Mouse (Mus musculus) liver, embryonic 14.5 days (tissue): ENCODE results near the gene R3hdm1. TPM values are rescaled to one million over a fixed set of nuclear protein-coding genes. Genes with fewer than 3 reads are reported as not detected.

Experiments used
- ATAC-seq: fragments of 200-750 bp; cut with Nextera tagmentation; 2 replicates; pipeline ENCODE4 v1.8.0; 2017; ENCODE audit warnings: moderate number of reproducible peaks, mild to moderate bottlenecking, moderate library complexity; ENCODE audit not compliant: insufficient read depth
- DNase-seq, 3 experiments: peaks; one replicate each; pipeline ENCODE4 v3.0.0-alpha.2; 2012 to 2013; ENCODE audit warnings: low read depth in 3 of 3, low spot score in 3 of 3
- H3K27ac ChIP-seq: fragments of 300-500 bp; sonication (generic); 2 replicates; pipeline ENCODE4 v1.5.1; 2014; ENCODE audit warnings: moderate library complexity, mild to moderate bottlenecking, control low read depth, inconsistent platforms
- H3K27me3 ChIP-seq: fragments of 300-500 bp; sonication (generic); 2 replicates; pipeline ENCODE4 v1.6.1; 2014; ENCODE audit warnings: mild to moderate bottlenecking, low read length, moderate library complexity; ENCODE audit not compliant: control insufficient read depth, insufficient read depth
- H3K36me3 ChIP-seq: fragments of 300-500 bp; sonication (generic); replicated peaks from 2 replicates; pipeline ENCODE4 v1.6.1; 2014; ENCODE audit warnings: low read depth; ENCODE audit not compliant: control insufficient read depth, insufficient read depth
- H3K4me1 ChIP-seq, 2 experiments: fragments of 200-500 bp in 1 of 2; fragments of 300-500 bp in 1 of 2; sonication (generic) in 1 of 2; replicated peaks; 2 replicates each; pipeline ENCODE4 v1.6.1; 2012 to 2014; ENCODE audit warnings: antibody characterized with exemption in 1 of 2, inconsistent platforms in 1 of 2, low read length in 1 of 2; ENCODE audit not compliant: control insufficient read depth in 2 of 2, insufficient read depth in 2 of 2
- H3K4me2 ChIP-seq: fragments of 300-500 bp; sonication (generic); 2 replicates; pipeline ENCODE4 v1.6.1; 2014; ENCODE audit warnings: low read depth, mild to moderate bottlenecking, control low read depth, moderate library complexity
- H3K4me3 ChIP-seq, 2 experiments: fragments of 200-500 bp in 1 of 2; fragments of 300-500 bp in 1 of 2; sonication (generic) in 1 of 2; 2 replicates each; pipeline ENCODE4 v1.5.1; 2012 to 2014; ENCODE audit warnings: low read depth in 2 of 2, low read length in 2 of 2, mild to moderate bottlenecking in 2 of 2, control low read depth in 1 of 2, inconsistent platforms in 1 of 2, moderate library complexity in 1 of 2; ENCODE audit not compliant: insufficient read depth in 1 of 2
- H3K9ac ChIP-seq: fragments of 300-500 bp; sonication (generic); replicated peaks from 2 replicates; pipeline ENCODE4 v1.6.1; 2014; ENCODE audit warnings: mild to moderate bottlenecking, control low read depth, moderate library complexity
- H3K9me3 ChIP-seq: fragments of 300-500 bp; sonication (generic); 2 replicates; pipeline ENCODE4 v1.6.1; 2016; ENCODE audit warnings: low read length, mixed read lengths; ENCODE audit not compliant: control insufficient read depth
- CTCF ChIP-seq: IDR thresholded peaks from 2 replicates; pipeline ENCODE4 v1.5.1; 2016; ENCODE audit warnings: antibody characterized with exemption, low read depth, control low read depth
- EP300 ChIP-seq: IDR thresholded peaks from 2 replicates; pipeline ENCODE4 v1.6.1; 2016; ENCODE audit warnings: antibody characterized with exemption, low read depth
- WGBS: fragments of 180-500 bp; shearing (Covaris S2); extraction: QIAGEN DNeasy Blood & Tissue Kit; methylation state at CpG from one replicate; pipeline ENCODE4 v1.1.7; 2014; ENCODE audit not compliant: insufficient replicate concordance; 5-methylcytosine and 5-hydroxymethylcytosine counted together
- polyA plus RNA-seq, 2 experiments: library from polyadenylated mRNA; depleted of rRNA in 1 of 2; stranded (reverse) in 1 of 2; unstranded in 1 of 2; fragments of >200 nt; fragmentation: Nextera tagmentation in 1 of 2; extraction: Ambion mirVana in 1 of 2; gene quantifications; 2 replicates each; pipeline versions ENCODE4 v1.2.1 to v1.2.3; 2012 to 2014

Gene R3hdm1
- polyA plus RNA-seq, 2 experiments = 20.3 to 32.6 TPM

DNA sequence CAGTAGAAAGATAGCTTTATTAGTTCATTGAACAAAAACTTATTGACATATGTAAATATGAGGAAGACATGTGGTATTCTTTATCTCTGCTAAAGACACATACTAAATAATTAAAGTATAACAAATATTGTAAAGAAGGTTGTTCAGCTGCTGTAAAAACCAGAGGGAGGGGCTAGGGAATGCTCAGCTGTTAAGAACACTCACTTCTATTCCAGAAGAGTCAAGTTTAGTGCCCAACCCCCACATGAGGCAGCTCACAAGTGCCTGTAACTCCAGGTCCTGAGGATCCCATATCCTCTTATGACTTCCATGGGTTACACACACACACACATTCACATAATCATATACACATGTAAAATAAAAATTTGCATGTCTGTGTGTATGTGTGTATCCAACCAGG, 67.0 kb downstream of the R3hdm1 start:
- TF ChIP-seq EP300 = no peak
- no peak for TF ChIP-seq CTCF

DNA sequence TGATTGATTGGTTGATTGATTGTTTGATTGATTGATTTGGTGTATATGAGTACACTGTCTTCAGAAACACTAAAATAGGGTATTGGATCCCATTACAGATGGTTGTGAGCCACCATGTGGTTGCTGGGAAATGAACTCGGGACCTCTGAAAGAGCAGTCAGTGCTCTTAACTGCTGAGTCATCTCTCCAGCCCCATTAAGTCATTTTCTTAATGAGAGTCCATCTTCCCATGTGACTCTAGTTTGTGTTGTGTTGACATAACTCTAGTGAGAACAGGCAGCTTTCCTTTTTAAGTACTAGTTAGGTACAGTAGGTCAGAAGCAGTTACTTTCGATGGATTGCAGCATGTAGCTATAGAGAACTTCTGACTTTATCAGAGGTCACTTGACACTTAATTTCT, 88.3 kb downstream of the R3hdm1 start:
- no peak for DNase-seq
- TF ChIP-seq CTCF (no peak), EP300 (no peak)
- no peak overlapping the region for H3K4me2 ChIP-seq
- H3K27ac ChIP-seq = no peak overlapping the region
- 58% methylated on average over 2 of the region's 2 CpGs for WGBS
- no peaks in the 10 kb centered on the region for H3K4me1 ChIP-seq
- no peaks in the 10 kb centered on the region for H3K9me3 ChIP-seq
- no peak overlapping the region for H3K9ac ChIP-seq
- H3K4me3 ChIP-seq = no peak overlapping the region
- no peaks in the 10 kb centered on the region for H3K27me3 ChIP-seq
- no peak for ATAC-seq
- H3K36me3 ChIP-seq = peaks cover 19% of the 10 kb centered on the region

More for the DNA sequence above, 67.0 kb downstream of the R3hdm1 start:
- no peaks in the 10 kb centered on the region for H3K27me3 ChIP-seq
- H3K4me1 ChIP-seq = no peaks in the 10 kb centered on the region
- H3K4me2 ChIP-seq = no peak overlapping the region
- peaks cover 2% of the 10 kb centered on the region for H3K36me3 ChIP-seq
- no peak overlapping the region for H3K9ac ChIP-seq
- no peak overlapping the region for H3K27ac ChIP-seq
- no peaks in the 10 kb centered on the region for H3K9me3 ChIP-seq
- H3K4me3 ChIP-seq = no peak overlapping the region
- ATAC-seq (no peak), DNase-seq (no peak)

DNA sequence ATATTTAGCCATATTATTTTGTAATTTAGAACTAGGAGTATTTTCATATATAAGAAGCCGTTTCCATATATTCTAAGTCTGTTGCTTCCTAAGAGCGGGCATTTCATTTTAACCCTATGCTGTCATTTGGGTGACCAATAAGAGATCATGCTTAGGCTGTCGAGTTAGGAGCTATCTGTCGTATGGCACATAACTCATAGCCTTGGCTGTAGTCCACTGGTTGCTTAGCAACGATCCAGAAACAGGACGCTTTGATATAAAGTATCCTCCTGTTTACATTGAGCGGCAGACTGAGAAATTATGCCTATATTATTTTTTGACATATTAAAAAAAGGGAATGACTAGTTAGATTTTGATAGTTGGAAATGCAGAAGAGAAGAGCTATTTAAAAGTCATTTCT, 89.3 kb downstream of the R3hdm1 start:
- H3K4me1 ChIP-seq = no peaks in the 10 kb centered on the region
- TF ChIP-seq EP300 (no peak), CTCF (no peak)
- peaks cover 17% of the 10 kb centered on the region for H3K36me3 ChIP-seq
- H3K9ac ChIP-seq = no peak overlapping the region
- no peaks in the 10 kb centered on the region for H3K9me3 ChIP-seq
- no peak for ATAC-seq
- H3K4me2 ChIP-seq = no peak overlapping the region
- H3K4me3 ChIP-seq = no peak overlapping the region
- WGBS = 85% methylated on average over 7 of the region's 7 CpGs
- H3K27me3 ChIP-seq = no peaks in the 10 kb centered on the region
- H3K27ac ChIP-seq = no peak overlapping the region
- DNase-seq = no peak

DNA sequence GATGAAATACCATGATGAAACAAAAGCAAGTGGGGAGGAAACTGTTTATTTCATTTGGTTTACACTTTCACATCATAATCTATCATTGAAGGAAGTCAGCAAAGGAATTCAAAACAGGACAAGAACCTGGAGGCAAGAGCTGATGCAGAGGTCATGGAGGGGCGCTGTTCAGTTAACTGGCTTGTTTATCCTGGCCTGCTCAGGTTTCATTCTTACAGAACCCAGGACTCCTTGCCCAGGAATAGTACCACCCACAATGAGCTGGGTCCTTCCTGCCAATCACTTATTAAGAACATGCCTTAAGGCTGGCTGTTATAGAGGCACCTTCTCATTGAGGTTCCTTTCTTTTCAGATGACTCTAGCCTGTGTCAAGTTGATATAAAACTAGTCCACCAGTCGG, 90.9 kb downstream of the R3hdm1 start:
- 74% methylated on average over 2 of the region's 2 CpGs for WGBS
- no peak for DNase-seq
- H3K9me3 ChIP-seq = no peaks in the 10 kb centered on the region
- no peaks in the 10 kb centered on the region for H3K4me1 ChIP-seq
- H3K9ac ChIP-seq = no peak overlapping the region
- ATAC-seq = no peak
- H3K4me3 ChIP-seq = no peak overlapping the region
- H3K27me3 ChIP-seq = no peaks in the 10 kb centered on the region
- TF ChIP-seq EP300 (no peak), CTCF (no peak)
- H3K27ac ChIP-seq = no peak overlapping the region
- H3K4me2 ChIP-seq = no peak overlapping the region
- peaks cover 18% of the 10 kb centered on the region for H3K36me3 ChIP-seq

DNA sequence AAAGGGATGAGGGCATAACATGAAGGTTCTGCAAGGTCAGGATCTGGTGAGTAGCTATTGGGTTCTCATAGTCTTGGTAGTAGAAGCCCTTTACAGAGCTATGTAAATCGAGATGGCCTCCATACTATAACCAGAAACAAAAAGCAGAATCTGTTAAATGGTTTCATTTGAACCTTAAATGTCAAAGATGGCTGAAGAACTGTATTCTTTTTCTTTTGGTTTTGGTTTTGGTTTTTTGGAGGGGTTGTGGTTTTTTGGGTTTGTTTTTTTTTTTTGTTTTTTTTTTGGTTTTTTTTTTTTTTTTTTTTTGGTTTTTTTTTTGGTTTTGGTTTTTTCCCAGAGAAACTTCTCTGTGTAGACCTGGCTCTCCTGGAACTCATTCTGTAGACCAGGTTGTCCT, 94.3 kb downstream of the R3hdm1 start:
- ATAC-seq (no peak), DNase-seq (no peak)
- peaks cover 22% of the 10 kb centered on the region for H3K36me3 ChIP-seq
- H3K27me3 ChIP-seq = no peaks in the 10 kb centered on the region
- H3K9me3 ChIP-seq = no peaks in the 10 kb centered on the region
- TF ChIP-seq EP300 (no peak), CTCF (no peak)
- H3K27ac ChIP-seq = no peak overlapping the region
- H3K4me2 ChIP-seq = no peak overlapping the region
- H3K9ac ChIP-seq = no peak overlapping the region
- H3K4me3 ChIP-seq = no peak overlapping the region
- no peaks in the 10 kb centered on the region for H3K4me1 ChIP-seq
- 76% methylated on average over 1 of the region's 1 CpGs for WGBS

DNA sequence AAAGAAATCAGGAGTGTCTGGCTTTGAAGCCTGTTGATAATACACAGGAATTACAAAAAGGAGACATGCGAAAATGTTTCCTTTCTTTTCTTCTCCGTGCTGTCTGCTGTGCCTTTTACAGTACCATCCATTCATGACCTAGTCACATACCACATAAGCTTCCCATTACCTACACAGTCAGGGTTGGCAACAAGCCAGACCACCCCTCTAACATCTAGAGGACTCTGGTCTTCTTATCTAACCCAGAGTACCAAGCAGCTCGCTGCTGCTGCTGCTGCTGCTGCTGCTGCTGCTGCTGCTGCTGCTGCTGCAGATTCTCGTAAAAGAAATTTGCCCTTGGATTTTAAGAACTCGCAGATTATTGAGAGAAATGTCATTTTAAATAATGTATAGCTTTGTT, 110.2 kb downstream of the R3hdm1 start:
- Histone ChIP-seq H3K4me2 (no peak overlapping the region), H3K4me1 (no peaks in the 10 kb centered on the region), H3K36me3 (peaks cover 24% of the 10 kb centered on the region), H3K27me3 (no peaks in the 10 kb centered on the region), H3K27ac (no peak overlapping the region), H3K4me3 (no peak overlapping the region), H3K9ac (no peak overlapping the region), H3K9me3 (no peaks in the 10 kb centered on the region)
- ATAC-seq (no peak), DNase-seq (no peak)
- WGBS = 63% methylated on average over 5 of the region's 5 CpGs
- no peak for TF ChIP-seq CTCF
- TF ChIP-seq EP300 = no peak
